In genomic region chr14:20928308-20928685, GRCm38 (mm10) we compare ENCODE assay signal across 8 mouse cellular contexts. TPM values are rescaled to one million over a fixed set of nuclear protein-coding genes. Genes with fewer than 3 reads are reported as not detected.
DNase-seq lines count a peak whose midpoint lies in the region; ATAC-seq and TF ChIP-seq lines count a peak whose summit lies in the region.

No protein-coding gene starts in this region.

- no peak for DNase-seq in layer of hippocampus, adult 2 months (ENCODE audit: low spot score in 2 of 2)
- no peak for DNase-seq in layer of hippocampus, postnatal 14 days (ENCODE audit: low spot score in 2 of 2)
- DNase-seq in hindbrain, embryonic 10.5 days (ENCODE audit: low spot score) = no peak
- DNase-seq in midbrain, embryonic 10.5 days (ENCODE audit: low spot score) = no peak
- DNase-seq in urinary bladder, postnatal 10 days (ENCODE audit: low spot score) = no peak
- DNase-seq in layer of hippocampus, postnatal 36 days = no peak
- DNase-seq in adrenal gland, postnatal 25 days = no peak

- no peaks in the 10 kb centered on the region for H3K36me3 ChIP-seq in hindbrain, embryonic 10.5 days
- H3K36me3 ChIP-seq in midbrain, embryonic 10.5 days = no peaks in the 10 kb centered on the region

- peak; percentile 29; the same call in 1 of the 2 replicates for ATAC-seq in common myeloid progenitor, adult 5-6 weeks (replicated peaks; ENCODE audit: low read depth, poor library complexity, severe bottlenecking)

- WGBS in hindbrain, embryonic 10.5 days = 14% methylated on average over 4 of the region's 4 CpGs
- WGBS in midbrain, embryonic 10.5 days = 15% methylated on average over 4 of the region's 4 CpGs

- H3K27ac ChIP-seq in layer of hippocampus, adult 2 months = peak overlapping the region; percentile 76
- H3K27ac ChIP-seq in hindbrain, embryonic 10.5 days = peak overlapping the region; percentile 94
- H3K27ac ChIP-seq in midbrain, embryonic 10.5 days (replicated peaks) = peak overlapping the region; percentile 87

- no peaks in the 10 kb centered on the region for H3K9me3 ChIP-seq in hindbrain, embryonic 10.5 days
- no peaks in the 10 kb centered on the region for H3K9me3 ChIP-seq in midbrain, embryonic 10.5 days (replicated peaks)

- peak overlapping the region; percentile 95; the same call in 1 of the 2 replicates for H3K4me3 ChIP-seq in layer of hippocampus, adult 2 months
- H3K4me3 ChIP-seq in hindbrain, embryonic 10.5 days = peak overlapping the region; percentile 88
- peak overlapping the region; percentile 85 for H3K4me3 ChIP-seq in midbrain, embryonic 10.5 days

- TF ChIP-seq CTCF in layer of hippocampus, adult 2 months (conservative IDR thresholded peaks at IDR 0.05) = no peak

- peaks cover 19% of the 10 kb centered on the region for H3K4me1 ChIP-seq in hindbrain, embryonic 10.5 days (replicated peaks)
- peaks cover 23% of the 10 kb centered on the region for H3K4me1 ChIP-seq in midbrain, embryonic 10.5 days

- H3K27me3 ChIP-seq in hindbrain, embryonic 10.5 days (ENCODE audit: insufficient read depth, poor library complexity, severe bottlenecking) = peaks cover 14% of the 10 kb centered on the region
- H3K27me3 ChIP-seq in midbrain, embryonic 10.5 days (ENCODE audit: low read depth, poor library complexity, severe bottlenecking) = 0 out of 2 replicates have a peak, but pooled peaks cover 7% of the 10 kb centered on the region

RNA-seq across cellular contexts. Expression of gene Vcl, which starts 0.9 kb away (rescaled TPM):
- 10 to 100 TPM; 30.9 to 38.9 TPM for total RNA-seq in layer of hippocampus, adult 2 months (2021)
- 10 to 100 TPM; 36.6 to 42.6 TPM for total RNA-seq in layer of hippocampus, postnatal 14 days (2021)
- 38.3 and 46.9 TPM in 2 replicates for total RNA-seq in common myeloid progenitor, adult 5-6 weeks (2017)
- 31.8 and 32.9 TPM in 2 replicates for polyA plus RNA-seq in hindbrain, embryonic 10.5 days (2016; fragmentation: Nextera tagmentation; extraction: Ambion mirVana)
- 29.6 and 30.1 TPM in 2 replicates for polyA plus RNA-seq in midbrain, embryonic 10.5 days (2016; fragmentation: Nextera tagmentation; extraction: Ambion mirVana)
- 10 to 100 TPM; 30.5 to 36.1 TPM for total RNA-seq in layer of hippocampus, postnatal 36 days (2021)
- total RNA-seq in adrenal gland, postnatal 25 days (2021) = 91.6 and 100 TPM in 2 replicates
